Comparison of ENCODE assay signal across 11 mouse cellular contexts in genomic region chr2:92423156-92423555, GRCm38 (mm10). TPM values are rescaled to one million over a fixed set of nuclear protein-coding genes. Genes with fewer than 3 reads are reported as not detected.
DNase-seq lines count a peak whose midpoint lies in the region; ATAC-seq and TF ChIP-seq lines count a peak whose summit lies in the region.
"Had no signal": no experiment of that assay in that cellular context is flagged by ENCODE, and none has a peak within 500 bp of the region (broad histone marks: within the 10 kb centered on the region; RNA-seq: fewer than 3 reads in every experiment).

No protein-coding gene starts in this region.

- intact Hi-C loops in heart, adult 2 months (cut with DNase I): loop anchor here (5.0 kb wide), 1 partner anchor 46 kb away; no protein-coding TSS in a partner anchor
- intact Hi-C loops in heart, postnatal 36 days (cut with DNase I): no loop called here

- no peak for TF ChIP-seq CTCF in heart, adult 2 months (IDR thresholded peaks at IDR 0.05)
- no peak for TF ChIP-seq CTCF in liver, adult 2 months (IDR thresholded peaks at IDR 0.05; ENCODE audit: low read depth, low read length)

- H3K9me3 ChIP-seq in embryonic facial prominence, embryonic 10.5 days: no peaks in the 10 kb centered on the region
- no peaks in the 10 kb centered on the region for H3K9me3 ChIP-seq in midbrain, embryonic 15.5 days

- no peak for ATAC-seq in midbrain, embryonic 15.5 days (replicated peaks)

- TF ChIP-seq POLR2A in heart, adult 2 months (IDR thresholded peaks at IDR 0.05; ENCODE audit: insufficient read depth, low read depth, low read length): no peak
- TF ChIP-seq POLR2A in liver, adult 2 months (IDR thresholded peaks at IDR 0.05; ENCODE audit: extremely low read depth, insufficient read depth, low read length): no peak

- peaks cover 51% of the 10 kb centered on the region for H3K4me1 ChIP-seq in heart, adult 2 months (ENCODE audit: control insufficient read depth, insufficient read depth, low read length)
- peaks cover 46% of the 10 kb centered on the region for H3K4me1 ChIP-seq in liver, adult 2 months (ENCODE audit: control insufficient read depth, insufficient read depth, low read length)
- peaks cover 40% of the 10 kb centered on the region for H3K4me1 ChIP-seq in embryonic facial prominence, embryonic 10.5 days
- peaks cover 45% of the 10 kb centered on the region for H3K4me1 ChIP-seq in midbrain, embryonic 15.5 days

- peak overlapping the region; percentile 54 for H3K9ac ChIP-seq in heart, adult 2 months (ENCODE audit: low read depth, low read length)
- peak overlapping the region; percentile 48; the same call in 1 of the 2 replicates for H3K9ac ChIP-seq in liver, adult 2 months (ENCODE audit: low read depth, low read length)
- H3K9ac ChIP-seq in midbrain, embryonic 15.5 days: no peak overlapping the region

- no peak for DNase-seq in heart, adult 2 months
- DNase-seq in heart, postnatal 36 days: no peak
- DNase-seq in liver, adult 2 months (ENCODE audit: extremely low read depth, low read depth, low spot score): no peak
- DNase-seq in liver (no peak), adipocyte (ENCODE audit: low spot score) (no peak)
- DNase-seq in embryonic facial prominence, embryonic 10.5 days (ENCODE audit: low spot score): no peak
- DNase-seq in embryo, embryonic 11 days: no peak

- no peak overlapping the region for H3K4me2 ChIP-seq in midbrain, embryonic 15.5 days

- WGBS in heart, adult 2 months: 79% methylated on average over 9 of the region's 9 CpGs
- 84% methylated on average over 9 of the region's 9 CpGs for WGBS in liver, adult 2 months
- WGBS in embryonic facial prominence, embryonic 10.5 days: 90% methylated on average over 9 of the region's 9 CpGs
- WGBS in midbrain, embryonic 15.5 days: 91% methylated on average over 9 of the region's 9 CpGs

- TF ChIP-seq EP300 in heart, adult 2 months (IDR thresholded peaks at IDR 0.05; ENCODE audit: insufficient read depth, low read depth, low read length): no peak

- peak overlapping the region; percentile 95 for H3K27ac ChIP-seq in heart, adult 2 months
- peak overlapping the region; percentile 83 for H3K27ac ChIP-seq in liver, adult 2 months (replicated peaks; ENCODE audit: insufficient read depth, low read depth, low read length)
- H3K27ac ChIP-seq in embryonic facial prominence, embryonic 10.5 days (replicated peaks): 0 out of 2 replicates have a peak overlapping the region, but pooled peaks have one; percentile 65
- H3K27ac ChIP-seq in midbrain, embryonic 15.5 days: peak overlapping the region; percentile 75

- H3K27me3 ChIP-seq in heart, adult 2 months (ENCODE audit: control insufficient read depth, insufficient read depth, low read length): no peaks in the 10 kb centered on the region
- no peaks in the 10 kb centered on the region for H3K27me3 ChIP-seq in liver, adult 2 months (ENCODE audit: control insufficient read depth, insufficient read depth, low read length)
- no peaks in the 10 kb centered on the region for H3K27me3 ChIP-seq in embryonic facial prominence, embryonic 10.5 days (replicated peaks; ENCODE audit: low read depth, poor library complexity, severe bottlenecking)
- no peaks in the 10 kb centered on the region for H3K27me3 ChIP-seq in midbrain, embryonic 15.5 days (replicated peaks)
- H3K27me3 ChIP-seq: Patski had no signal

- no peak overlapping the region for H3K4me3 ChIP-seq in heart, adult 2 months
- H3K4me3 ChIP-seq in liver, adult 2 months (ENCODE audit: insufficient read depth, low read depth, low read length): no peak overlapping the region
- no peak overlapping the region for H3K4me3 ChIP-seq in embryonic facial prominence, embryonic 10.5 days
- H3K4me3 ChIP-seq in midbrain, embryonic 15.5 days: no peak overlapping the region
- H3K4me3 ChIP-seq: erythroblast, embryonic 14.5 days had no signal

- H3K79me2 ChIP-seq in heart, adult 2 months (replicated peaks; ENCODE audit: control insufficient read depth, insufficient read depth, low read length): no peaks in the 10 kb centered on the region
- no peaks in the 10 kb centered on the region for H3K79me2 ChIP-seq in liver, adult 2 months (ENCODE audit: control insufficient read depth, insufficient read depth, low read length)

- H3K36me3 ChIP-seq in heart, adult 2 months (ENCODE audit: control insufficient read depth, insufficient read depth, low read length): peaks cover 43% of the 10 kb centered on the region
- peaks cover 40% of the 10 kb centered on the region for H3K36me3 ChIP-seq in liver, adult 2 months (ENCODE audit: control insufficient read depth, insufficient read depth, low read length)
- H3K36me3 ChIP-seq in embryonic facial prominence, embryonic 10.5 days (replicated peaks): peaks cover 86% of the 10 kb centered on the region
- peaks cover 31% of the 10 kb centered on the region for H3K36me3 ChIP-seq in midbrain, embryonic 15.5 days (replicated peaks)

RNA-seq across cellular contexts. Expression of gene Cry2, which starts 10.7 kb away (rescaled TPM):
- total RNA-seq in heart, adult 2 months (2021): 10 to 100 TPM; 12.7 to 29.3 TPM
- polyA plus RNA-seq in heart, adult 2 months (2012; rRNA removed): 19.1 and 24.5 TPM in 2 replicates
- 10 to 100 TPM; 21.8 to 33.4 TPM for total RNA-seq in heart, postnatal 36 days (2021)
- 20.5 and 22.4 TPM in 2 replicates for total RNA-seq in liver, adult 2 months (2014; rRNA removed)
- 17.1 and 21.9 TPM in 2 replicates for polyA plus RNA-seq in liver, adult 2 months (2012; rRNA removed)
- polyA plus RNA-seq in embryonic facial prominence, embryonic 10.5 days (2016; fragmentation: Nextera tagmentation; extraction: Ambion mirVana): 23.4 and 23.7 TPM in 2 replicates
- 47.5 and 49.0 TPM in 2 replicates for polyA plus RNA-seq in midbrain, embryonic 15.5 days (2015; fragmentation: Nextera tagmentation; extraction: Ambion mirVana)

RNA-seq across cellular contexts. Expression of gene Mapk8ip1, which starts 22.1 kb away (rescaled TPM):
- total RNA-seq in heart, adult 2 months (2021): 1 to 10 TPM; 3.8 to 4.5 TPM
- 6.9 and 7.1 TPM in 2 replicates for polyA plus RNA-seq in heart, adult 2 months (2012; rRNA removed)
- 1 to 10 TPM; 4.6 to 4.8 TPM for total RNA-seq in heart, postnatal 36 days (2021)
- total RNA-seq in liver, adult 2 months (2014; rRNA removed): 0.65 and 1.0 TPM in 2 replicates
- 1.3 and 1.6 TPM in 2 replicates for polyA plus RNA-seq in liver, adult 2 months (2012; rRNA removed)
- 36.0 and 37.1 TPM in 2 replicates for polyA plus RNA-seq in embryonic facial prominence, embryonic 10.5 days (2016; fragmentation: Nextera tagmentation; extraction: Ambion mirVana)
- 155 and 165 TPM in 2 replicates for polyA plus RNA-seq in midbrain, embryonic 15.5 days (2015; fragmentation: Nextera tagmentation; extraction: Ambion mirVana)
- total RNA-seq: granulocyte monocyte progenitor cell, adult 5-6 weeks had no signal

RNA-seq across cellular contexts. Expression of gene Slc35c1, which starts 37.2 kb away (rescaled TPM):
- 1 to 10 TPM; 5.6 to 6.2 TPM for total RNA-seq in heart, adult 2 months (2021)
- 10.9 and 12.9 TPM in 2 replicates for polyA plus RNA-seq in heart, adult 2 months (2012; rRNA removed)
- total RNA-seq in heart, postnatal 36 days (2021): 1 to 10 TPM; 5.8 to 7.5 TPM
- 3.0 and 3.9 TPM in 2 replicates for total RNA-seq in liver, adult 2 months (2014; rRNA removed)
- polyA plus RNA-seq in liver, adult 2 months (2012; rRNA removed): 26.0 and 30.7 TPM in 2 replicates
- polyA plus RNA-seq in embryonic facial prominence, embryonic 10.5 days (2016; fragmentation: Nextera tagmentation; extraction: Ambion mirVana): 12.6 and 13.5 TPM in 2 replicates
- polyA plus RNA-seq in midbrain, embryonic 15.5 days (2015; fragmentation: Nextera tagmentation; extraction: Ambion mirVana): 14.4 and 17.4 TPM in 2 replicates

RNA-seq across cellular contexts. Expression of gene 1700029I15Rik, which starts 40.8 kb away (rescaled TPM):
- total RNA-seq in heart, adult 2 months (2021): 1 to 10 TPM in 1 of 2 experiments, under 1 TPM in 1; 0.63 to 1.1 TPM
- polyA plus RNA-seq in heart, adult 2 months (2012; rRNA removed): 2.4 and 2.8 TPM in 2 replicates
- 1 to 10 TPM; 1.7 TPM for total RNA-seq in heart, postnatal 36 days (2021)
- total RNA-seq in liver, adult 2 months (2014; rRNA removed): 1.3 and 2.0 TPM in 2 replicates
- 3.3 and 5.6 TPM in 2 replicates for polyA plus RNA-seq in liver, adult 2 months (2012; rRNA removed)
- 2.5 and 3.6 TPM in 2 replicates for polyA plus RNA-seq in embryonic facial prominence, embryonic 10.5 days (2016; fragmentation: Nextera tagmentation; extraction: Ambion mirVana)
- 7.6 and 8.4 TPM in 2 replicates for polyA plus RNA-seq in midbrain, embryonic 15.5 days (2015; fragmentation: Nextera tagmentation; extraction: Ambion mirVana)

RNA-seq across cellular contexts. Expression of gene Large2, which starts 48.5 kb away (rescaled TPM):
- not detected for total RNA-seq in heart, adult 2 months (2021)
- polyA plus RNA-seq in heart, adult 2 months (2012; rRNA removed): 0.50 and 0.84 TPM in 2 replicates
- not detected for total RNA-seq in heart, postnatal 36 days (2021)
- total RNA-seq in liver, adult 2 months (2014; rRNA removed): 0.37 and 0.74 TPM in 2 replicates
- polyA plus RNA-seq in liver, adult 2 months (2012; rRNA removed): 0.88 and 1.7 TPM in 2 replicates
- 10.2 and 12.4 TPM in 2 replicates for polyA plus RNA-seq in embryonic facial prominence, embryonic 10.5 days (2016; fragmentation: Nextera tagmentation; extraction: Ambion mirVana)
- 1.5 and 1.9 TPM in 2 replicates for polyA plus RNA-seq in midbrain, embryonic 15.5 days (2015; fragmentation: Nextera tagmentation; extraction: Ambion mirVana)
- polyA plus RNA-seq: erythroblast, embryonic 14.5 days had no signal
